Mouse (Mus musculus) lung, adult 2 months (tissue): Measurements from ENCODE around the gene 6030468B19Rik.

ENCODE experiments used
- CTCF ChIP-seq: fragments of 200-500 bp; IDR thresholded peaks from 2 replicates; pipeline ENCODE4 v1.5.1; 2011; ENCODE audit warnings: mild to moderate bottlenecking, low read length, control low read depth; ENCODE audit not compliant: insufficient read depth
- POLR2A ChIP-seq: fragments of 200-500 bp; IDR thresholded peaks from 2 replicates; pipeline ENCODE4 v1.6.1; 2011; ENCODE audit warnings: low read depth, mild to moderate bottlenecking, control low read depth, low read length, borderline replicate concordance; ENCODE audit errors: extremely low read depth

DNA sequence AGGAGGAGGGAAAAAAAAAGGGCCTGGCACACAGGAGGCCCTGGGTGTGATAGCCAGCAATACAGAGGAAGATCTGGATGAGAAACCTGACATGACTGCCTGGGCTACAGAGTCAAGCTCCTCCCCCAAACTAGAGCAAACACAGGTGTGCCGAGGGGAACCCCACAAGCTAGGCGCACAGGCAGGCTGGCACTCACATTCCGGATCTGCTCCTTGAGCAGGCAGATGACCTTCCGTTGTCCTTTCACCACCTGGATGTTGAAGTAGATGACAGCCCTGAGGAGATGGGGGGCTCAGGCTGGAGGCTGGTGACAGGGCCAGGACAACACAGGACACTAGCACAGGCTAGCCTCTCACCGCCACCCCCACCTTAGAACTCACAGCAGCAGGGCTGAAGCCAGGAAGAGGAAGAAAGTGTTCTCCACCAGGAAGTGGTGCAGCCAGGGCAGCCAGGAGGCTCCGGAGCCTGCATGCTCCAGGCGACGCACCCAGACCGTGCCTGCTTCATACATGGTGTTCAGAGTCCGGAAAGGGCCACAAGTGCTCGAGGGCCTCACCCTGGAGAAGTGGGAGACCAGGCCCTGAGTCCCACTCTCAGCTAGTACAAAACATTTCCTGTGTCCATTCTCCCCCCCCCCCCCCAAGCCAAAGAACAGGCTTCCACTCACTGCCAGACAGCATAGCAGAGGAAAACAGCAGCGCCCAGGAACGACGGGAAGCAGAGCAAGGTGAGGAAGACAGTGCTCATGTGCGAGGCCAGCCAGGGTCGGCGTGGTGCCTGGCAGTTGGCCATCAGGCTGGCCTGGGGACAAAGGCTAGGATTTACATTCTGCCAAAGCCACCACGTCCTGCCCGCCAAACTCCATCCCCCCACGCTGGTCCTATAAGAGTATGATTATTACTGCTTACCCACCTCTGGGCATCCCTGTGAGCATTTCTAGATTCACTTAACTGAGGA, 28.5 kb upstream of the 6030468B19Rik start:
- TF ChIP-seq CTCF (no peak), POLR2A (no peak)
